Mouse (Mus musculus): ENCODE results near the gene Dab2.

Dab2 gene

GRCm38 (mm10) chr15:6325443-6325842, 25.9 kb downstream of the Dab2 start:
- no peak for DNase-seq (ENCODE audit: low spot score in 2 of 2)

- DNase-seq (ENCODE audit: low spot score in 2 of 2): no peak
Measured at GRCm38 (mm10) chr15:6326011-6326410, 26.4 kb downstream of the Dab2 start.

GRCm38 (mm10) chr15:6331380-6331779, 31.8 kb downstream of the Dab2 start:
- no peak for DNase-seq (ENCODE audit: low spot score in 2 of 2)

- peak in 1 of 2 experiments; percentile 47 for DNase-seq (ENCODE audit: low spot score in 2 of 2)
Measured at GRCm38 (mm10) chr15:6334664-6335206, 35.1 kb downstream of the Dab2 start.

GRCm38 (mm10) chr15:6339767-6340166, 40.2 kb downstream of the Dab2 start:
- no peak for DNase-seq (ENCODE audit: low spot score in 2 of 2)

GRCm38 (mm10) chr15:6340347-6340746, 40.8 kb downstream of the Dab2 start:
- no peak for DNase-seq (ENCODE audit: low spot score in 2 of 2)

GRCm38 (mm10) chr15:6341427-6341826, 41.8 kb downstream of the Dab2 start:
- DNase-seq (ENCODE audit: low spot score in 2 of 2): peak; percentile 36 to 68

GRCm38 (mm10) chr15:6353901-6354300, 54.3 kb downstream of the Dab2 start:
- no peak for DNase-seq (ENCODE audit: low spot score in 2 of 2)

GRCm38 (mm10) chr15:6359859-6360258, 60.3 kb downstream of the Dab2 start:
- DNase-seq (ENCODE audit: low spot score in 2 of 2): no peak

- no peak for DNase-seq (ENCODE audit: low spot score in 2 of 2)
Measured at GRCm38 (mm10) chr15:6369974-6370373, 70.4 kb downstream of the Dab2 start.

GRCm38 (mm10) chr15:6371486-6371885, 71.9 kb downstream of the Dab2 start:
- no peak for DNase-seq (ENCODE audit: low spot score in 2 of 2)

- DNase-seq (ENCODE audit: low spot score in 2 of 2): no peak
Measured at GRCm38 (mm10) chr15:6375016-6375415, 75.4 kb downstream of the Dab2 start.

- DNase-seq (ENCODE audit: low spot score in 2 of 2): no peak
Measured at GRCm38 (mm10) chr15:6376001-6376400, 76.4 kb downstream of the Dab2 start.

- DNase-seq (ENCODE audit: low spot score in 2 of 2): no peak
Measured at GRCm38 (mm10) chr15:6376785-6377184, 77.2 kb downstream of the Dab2 start.

- DNase-seq (ENCODE audit: low spot score in 2 of 2): no peak
Measured at GRCm38 (mm10) chr15:6384027-6384426, 84.4 kb downstream of the Dab2 start.

GRCm38 (mm10) chr15:6385241-6385640, 85.7 kb downstream of the Dab2 start:
- no peak for DNase-seq (ENCODE audit: low spot score in 2 of 2)

- DNase-seq (ENCODE audit: low spot score in 2 of 2): peak; percentile 92 to 93
Measured at GRCm38 (mm10) chr15:6386159-6386951, 86.8 kb downstream of the Dab2 start.

GRCm38 (mm10) chr15:6386961-6387728, 87.6 kb downstream of the Dab2 start:
- no peak for DNase-seq (ENCODE audit: low spot score in 2 of 2)

GRCm38 (mm10) chr15:6387729-6388070, 88.1 kb downstream of the Dab2 start:
- DNase-seq (ENCODE audit: low spot score in 2 of 2): no peak

- DNase-seq (ENCODE audit: low spot score in 2 of 2): no peak
Measured at GRCm38 (mm10) chr15:6388146-6388545, 88.6 kb downstream of the Dab2 start.

- DNase-seq (ENCODE audit: low spot score in 2 of 2): no peak
Measured at GRCm38 (mm10) chr15:6388631-6389030, 89.0 kb downstream of the Dab2 start.

GRCm38 (mm10) chr15:6390106-6390505, 90.5 kb downstream of the Dab2 start:
- DNase-seq (ENCODE audit: low spot score in 2 of 2): no peak

- peak; percentile 86 to 88 for DNase-seq (ENCODE audit: low spot score in 2 of 2)
Measured at GRCm38 (mm10) chr15:6390657-6391056, 91.1 kb downstream of the Dab2 start.
